ENCODE assay signal across 19 mouse cellular contexts in the genomic region with DNA sequence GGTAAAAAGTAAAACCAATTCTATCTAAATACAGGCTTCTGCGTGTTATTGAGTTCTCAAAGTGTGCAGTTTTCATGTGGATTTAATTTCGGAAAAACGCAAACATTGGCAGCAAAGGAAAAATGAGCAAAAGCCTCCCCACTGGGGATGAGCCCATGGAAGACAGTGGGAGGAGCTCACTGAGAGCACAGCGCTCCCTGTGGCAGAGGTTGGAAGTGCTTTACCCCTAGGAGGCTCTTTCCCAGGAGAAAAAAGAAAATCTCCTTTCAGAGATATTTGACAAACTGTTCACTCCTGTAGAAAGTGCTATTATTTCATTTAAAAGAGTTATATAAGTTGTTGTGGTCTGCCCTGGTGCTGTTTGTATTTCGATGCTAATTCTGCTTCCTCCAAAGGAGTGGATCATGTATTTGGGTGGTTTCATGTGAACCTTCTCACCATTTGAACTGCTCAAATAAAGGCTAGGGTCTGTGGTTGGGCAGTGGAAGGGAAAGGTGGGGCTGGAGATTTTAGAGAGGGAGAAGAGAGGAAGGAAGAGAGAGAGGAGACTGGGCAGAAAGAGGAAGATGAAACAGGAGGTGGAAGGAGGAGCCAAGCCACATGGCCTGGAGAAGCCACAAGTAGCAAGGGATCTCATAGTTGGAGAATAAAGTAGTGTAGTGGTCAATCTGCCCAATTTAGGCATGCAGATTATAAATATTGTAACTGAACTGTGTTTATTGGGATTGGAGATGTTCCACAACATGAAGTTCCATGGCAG.
DNase-seq lines count a peak whose midpoint lies in the region; ATAC-seq and TF ChIP-seq lines count a peak whose summit lies in the region.
"Had no signal": no experiment of that assay in that cellular context is flagged by ENCODE, and none has a peak within 500 bp of the region (broad histone marks: within the 10 kb centered on the region; RNA-seq: fewer than 3 reads in every experiment).

No protein-coding gene starts in this region.

- no peak for DNase-seq in midbrain, postnatal 0 days (ENCODE audit: low spot score)
- DNase-seq in NIH3T3 (ENCODE audit: low read depth): peak; percentile 5
- no peak for DNase-seq in hindbrain, postnatal 0 days (ENCODE audit: low spot score)
- DNase-seq: adrenal gland, postnatal 10 days; forebrain, postnatal 0 days; gastrocnemius, postnatal 36 days; kidney, adult 2 months; kidney, postnatal 36 days; liver; lung, postnatal 36 days; thymus, adult 2 months had no signal

- H3K9me3 ChIP-seq in intestine, postnatal 0 days (ENCODE audit: control insufficient read depth): no peaks in the 10 kb centered on the region
- no peaks in the 10 kb centered on the region for H3K9me3 ChIP-seq in intestine, embryonic 16.5 days (ENCODE audit: control insufficient read depth, low read length)
- no peaks in the 10 kb centered on the region for H3K9me3 ChIP-seq in midbrain, postnatal 0 days (ENCODE audit: low read length)
- no peaks in the 10 kb centered on the region for H3K9me3 ChIP-seq in midbrain, embryonic 13.5 days
- H3K9me3 ChIP-seq in hindbrain, postnatal 0 days (ENCODE audit: low read length): no peaks in the 10 kb centered on the region
- H3K9me3 ChIP-seq: heart, embryonic 13.5 days; hindbrain, embryonic 13.5 days had no signal

- H3K4me2 ChIP-seq in intestine, postnatal 0 days (replicated peaks; ENCODE audit: low read depth): no peak overlapping the region
- no peak overlapping the region for H3K4me2 ChIP-seq in intestine, embryonic 16.5 days (ENCODE audit: low read depth, low read length)
- H3K4me2 ChIP-seq in midbrain, postnatal 0 days (ENCODE audit: low read depth, low read length, poor library complexity, severe bottlenecking): no peak overlapping the region
- no peak overlapping the region for H3K4me2 ChIP-seq in midbrain, embryonic 13.5 days (replicated peaks)
- H3K4me2 ChIP-seq in hindbrain, postnatal 0 days (ENCODE audit: low read depth, low read length): no peak overlapping the region
- H3K4me2 ChIP-seq: heart, embryonic 13.5 days; hindbrain, embryonic 13.5 days had no signal

- H3K9ac ChIP-seq in intestine, postnatal 0 days (ENCODE audit: low read depth, low read length): no peak overlapping the region
- H3K9ac ChIP-seq in intestine, embryonic 16.5 days (ENCODE audit: low read depth, low read length): no peak overlapping the region
- H3K9ac ChIP-seq in midbrain, postnatal 0 days (replicated peaks; ENCODE audit: low read length, poor library complexity, severe bottlenecking): no peak overlapping the region
- no peak overlapping the region for H3K9ac ChIP-seq in midbrain, embryonic 13.5 days (replicated peaks)
- H3K9ac ChIP-seq in hindbrain, postnatal 0 days (replicated peaks; ENCODE audit: low read length): no peak overlapping the region
- H3K9ac ChIP-seq: forebrain, postnatal 0 days; heart, embryonic 13.5 days; hindbrain, embryonic 13.5 days had no signal

- H3K36me3 ChIP-seq in intestine, postnatal 0 days (ENCODE audit: control insufficient read depth, insufficient read depth): no peaks in the 10 kb centered on the region
- H3K36me3 ChIP-seq in intestine, embryonic 16.5 days (ENCODE audit: control insufficient read depth, insufficient read depth, low read length): no peaks in the 10 kb centered on the region
- H3K36me3 ChIP-seq in midbrain, postnatal 0 days (ENCODE audit: insufficient read depth, low read length): no peaks in the 10 kb centered on the region
- H3K36me3 ChIP-seq in midbrain, embryonic 13.5 days: no peaks in the 10 kb centered on the region
- H3K36me3 ChIP-seq in hindbrain, postnatal 0 days (ENCODE audit: insufficient read depth, low read length): no peaks in the 10 kb centered on the region
- H3K36me3 ChIP-seq: heart, embryonic 13.5 days; hindbrain, embryonic 13.5 days had no signal

- 84% methylated on average over 5 of the region's 5 CpGs for WGBS in intestine, postnatal 0 days
- WGBS in intestine, embryonic 16.5 days: 79% methylated on average over 5 of the region's 5 CpGs
- 85% methylated on average over 5 of the region's 5 CpGs for WGBS in midbrain, postnatal 0 days
- WGBS in midbrain, embryonic 13.5 days: 85% methylated on average over 5 of the region's 5 CpGs
- WGBS in hindbrain, postnatal 0 days: 90% methylated on average over 5 of the region's 5 CpGs

- H3K27ac ChIP-seq in intestine, postnatal 0 days (ENCODE audit: low read depth, low read length): no peak overlapping the region
- no peak overlapping the region for H3K27ac ChIP-seq in intestine, embryonic 16.5 days (ENCODE audit: low read length)
- no peak overlapping the region for H3K27ac ChIP-seq in midbrain, postnatal 0 days (ENCODE audit: low read depth, low read length)
- H3K27ac ChIP-seq in midbrain, embryonic 13.5 days: no peak overlapping the region
- H3K27ac ChIP-seq in hindbrain, postnatal 0 days: no peak overlapping the region
- H3K27ac ChIP-seq: heart, embryonic 13.5 days; hindbrain, embryonic 13.5 days had no signal

- no peaks in the 10 kb centered on the region for H3K27me3 ChIP-seq in intestine, postnatal 0 days (replicated peaks; ENCODE audit: control insufficient read depth, insufficient read depth, low read length)
- H3K27me3 ChIP-seq in intestine, embryonic 16.5 days (replicated peaks; ENCODE audit: control insufficient read depth, insufficient read depth, low read length): no peaks in the 10 kb centered on the region
- H3K27me3 ChIP-seq in midbrain, postnatal 0 days (ENCODE audit: insufficient read depth, low read length): no peaks in the 10 kb centered on the region
- H3K27me3 ChIP-seq in midbrain, embryonic 13.5 days: no peaks in the 10 kb centered on the region
- no peaks in the 10 kb centered on the region for H3K27me3 ChIP-seq in hindbrain, postnatal 0 days (ENCODE audit: insufficient read depth, low read length)
- H3K27me3 ChIP-seq: heart, embryonic 13.5 days; hindbrain, embryonic 13.5 days had no signal

- no peaks in the 10 kb centered on the region for H3K4me1 ChIP-seq in intestine, postnatal 0 days (replicated peaks; ENCODE audit: control insufficient read depth, insufficient read depth, low read length)
- no peaks in the 10 kb centered on the region for H3K4me1 ChIP-seq in intestine, embryonic 16.5 days (ENCODE audit: control insufficient read depth, insufficient read depth, low read length)
- no peaks in the 10 kb centered on the region for H3K4me1 ChIP-seq in midbrain, postnatal 0 days (ENCODE audit: insufficient read depth, low read length)
- no peaks in the 10 kb centered on the region for H3K4me1 ChIP-seq in midbrain, embryonic 13.5 days (replicated peaks)
- no peaks in the 10 kb centered on the region for H3K4me1 ChIP-seq in hindbrain, postnatal 0 days (ENCODE audit: insufficient read depth, low read length)
- H3K4me1 ChIP-seq: heart, embryonic 13.5 days; hindbrain, embryonic 13.5 days had no signal

- ATAC-seq in intestine, postnatal 0 days: no peak
- no peak for ATAC-seq in intestine, embryonic 16.5 days
- no peak for ATAC-seq in midbrain, postnatal 0 days (ENCODE audit: low FRiP score)
- no peak for ATAC-seq in midbrain, embryonic 13.5 days
- 0 out of 2 replicates have a peak, but pooled peaks have one; percentile 33 for ATAC-seq in megakaryocyte, adult 5-6 weeks (ENCODE audit: poor library complexity, severe bottlenecking)
- ATAC-seq in hindbrain, postnatal 0 days: no peak
- no peak for ATAC-seq in monocyte, adult 5-6 weeks (replicated peaks; ENCODE audit: insufficient number of reproducible peaks, low FRiP score, low TSS enrichment, poor library complexity, severe bottlenecking)
- ATAC-seq: CD4-positive, CD25-positive, alpha-beta regulatory T cell, adult 4 months; forebrain, postnatal 0 days had no signal

- TF ChIP-seq CTCF in intestine, postnatal 0 days (IDR thresholded peaks at IDR 0.05; ENCODE audit: low read depth): 0 out of 2 replicates have a peak, but pooled peaks have one; percentile 10
- TF ChIP-seq CTCF in midbrain, postnatal 0 days (IDR thresholded peaks at IDR 0.05): peak; percentile 25; the same call in 1 of the 2 replicates
- TF ChIP-seq CTCF in hindbrain, postnatal 0 days (IDR thresholded peaks at IDR 0.05; ENCODE audit: low read depth): no peak

- no peak overlapping the region for H3K4me3 ChIP-seq in intestine, postnatal 0 days (ENCODE audit: low read depth, low read length)
- no peak overlapping the region for H3K4me3 ChIP-seq in intestine, embryonic 16.5 days (ENCODE audit: low read length)
- H3K4me3 ChIP-seq in midbrain, postnatal 0 days (ENCODE audit: low read depth, low read length): no peak overlapping the region
- H3K4me3 ChIP-seq in midbrain, embryonic 13.5 days (replicated peaks): no peak overlapping the region
- H3K4me3 ChIP-seq in hindbrain, postnatal 0 days (ENCODE audit: low read length): no peak overlapping the region
- H3K4me3 ChIP-seq: heart, embryonic 13.5 days; hindbrain, embryonic 13.5 days had no signal
